Mouse (Mus musculus): ENCODE data around the gene Ubtd2. TPM values are rescaled to one million over a fixed set of nuclear protein-coding genes. Genes with fewer than 3 reads are reported as not detected.

Gene Ubtd2
- total RNA-seq, 2 experiments from 2014 or later = 56.9 to 57.4 TPM

GRCm38 (mm10) chr11:32536954-32537353 is 81.8 kb downstream of the Ubtd2 start:
- intact Hi-C loops (cut with DNase I) = no loop called here
- no peak for DNase-seq (ENCODE audit: low spot score in 2 of 2)

GRCm38 (mm10) chr11:32538435-32538834 is 83.3 kb downstream of the Ubtd2 start:
- DNase-seq (ENCODE audit: low spot score in 2 of 2) = no peak
- intact Hi-C loops (cut with DNase I) = no loop called here

GRCm38 (mm10) chr11:32538846-32539245 is 83.7 kb downstream of the Ubtd2 start:
- no peak for DNase-seq (ENCODE audit: low spot score in 2 of 2)
- intact Hi-C loops (cut with DNase I) = no loop called here

GRCm38 (mm10) chr11:32539717-32540116 is 84.5 kb downstream of the Ubtd2 start:
- intact Hi-C loops (cut with DNase I) = no loop called here
- DNase-seq (ENCODE audit: low spot score in 2 of 2) = no peak

GRCm38 (mm10) chr11:32540463-32540862 is 85.3 kb downstream of the Ubtd2 start:
- intact Hi-C loops (cut with DNase I) = no loop called here
- DNase-seq (ENCODE audit: low spot score in 2 of 2) = no peak

- intact Hi-C loops (cut with DNase I) = no loop called here
These were observed 87.0 kb downstream of the Ubtd2 start for GRCm38 (mm10) chr11:32542181-32542580.

GRCm38 (mm10) chr11:32542687-32543411 is 87.7 kb downstream of the Ubtd2 start:
- DNase-seq (ENCODE audit: low spot score in 2 of 2) = no peak
- intact Hi-C loops (cut with DNase I) = no loop called here

More at GRCm38 (mm10) chr11:32542181-32542580, 87.0 kb downstream of the Ubtd2 start:
- no peak for DNase-seq (ENCODE audit: low spot score in 2 of 2)

- intact Hi-C loops (cut with DNase I) = no loop called here
- no peak for DNase-seq (ENCODE audit: low spot score in 2 of 2)
These were observed 88.9 kb downstream of the Ubtd2 start for GRCm38 (mm10) chr11:32544041-32544440.

GRCm38 (mm10) chr11:32544497-32544896 is 89.3 kb downstream of the Ubtd2 start:
- no peak for DNase-seq (ENCODE audit: low spot score in 2 of 2)
- intact Hi-C loops (cut with DNase I) = no loop called here

GRCm38 (mm10) chr11:32545605-32546004 is 90.4 kb downstream of the Ubtd2 start:
- DNase-seq (ENCODE audit: low spot score in 2 of 2) = peak in 1 of 2 experiments; percentile 32
- intact Hi-C loops (cut with DNase I) = no loop called here

- intact Hi-C loops (cut with DNase I) = no loop called here
- DNase-seq (ENCODE audit: low spot score in 2 of 2) = no peak
These were observed 91.3 kb downstream of the Ubtd2 start for GRCm38 (mm10) chr11:32546483-32546882.

GRCm38 (mm10) chr11:32547391-32547947 is 92.3 kb downstream of the Ubtd2 start:
- DNase-seq (ENCODE audit: low spot score in 2 of 2) = no peak
- intact Hi-C loops (cut with DNase I) = no loop called here

- intact Hi-C loops (cut with DNase I) = no loop called here
These were observed 93.1 kb downstream of the Ubtd2 start for GRCm38 (mm10) chr11:32548240-32548639.

GRCm38 (mm10) chr11:32549236-32549635 is 94.1 kb downstream of the Ubtd2 start:
- DNase-seq (ENCODE audit: low spot score in 2 of 2) = no peak
- intact Hi-C loops (cut with DNase I) = no loop called here

More at GRCm38 (mm10) chr11:32548240-32548639, 93.1 kb downstream of the Ubtd2 start:
- no peak for DNase-seq (ENCODE audit: low spot score in 2 of 2)

- DNase-seq (ENCODE audit: low spot score in 2 of 2) = no peak
- intact Hi-C loops (cut with DNase I) = no loop called here
These were observed 94.9 kb downstream of the Ubtd2 start for GRCm38 (mm10) chr11:32550102-32550501.

GRCm38 (mm10) chr11:32551056-32551455 is 95.9 kb downstream of the Ubtd2 start:
- no peak for DNase-seq (ENCODE audit: low spot score in 2 of 2)
- intact Hi-C loops (cut with DNase I) = no loop called here

- DNase-seq (ENCODE audit: low spot score in 2 of 2) = no peak
- intact Hi-C loops (cut with DNase I) = no loop called here
These were observed 96.6 kb downstream of the Ubtd2 start for GRCm38 (mm10) chr11:32551579-32552297.

- DNase-seq (ENCODE audit: low spot score in 2 of 2) = no peak
- intact Hi-C loops (cut with DNase I) = no loop called here
These were observed 97.4 kb downstream of the Ubtd2 start for GRCm38 (mm10) chr11:32552401-32553090.

GRCm38 (mm10) chr11:32553311-32554140 is 98.4 kb downstream of the Ubtd2 start:
- intact Hi-C loops (cut with DNase I) = no loop called here
- no peak for DNase-seq (ENCODE audit: low spot score in 2 of 2)

All from left cerebral cortex, postnatal 36 days (tissue).